Mouse (Mus musculus) lung, postnatal 0 days (tissue): Measurements from ENCODE around the gene Lig3. TPM values are rescaled to one million over a fixed set of nuclear protein-coding genes. Genes with fewer than 3 reads are reported as not detected.

Source experiments
- ATAC-seq: fragments of 200-750 bp; cut with Nextera tagmentation; 2 replicates; pipeline ENCODE4 v1.8.0; 2017; ENCODE audit warnings: moderate library complexity
- DNase-seq: peaks from one replicate; pipeline ENCODE4 v3.0.0-alpha.2; 2016; ENCODE audit warnings: low spot score
- H3K27ac ChIP-seq: fragments of 300-500 bp; sonication (generic); 2 replicates; pipeline ENCODE4 v1.5.1; 2014; ENCODE audit warnings: antibody characterized with exemption, mild to moderate bottlenecking, low read length, mixed read lengths
- H3K27me3 ChIP-seq: fragments of 300-500 bp; sonication (generic); replicated peaks from 2 replicates; pipeline ENCODE4 v1.6.1; 2014; ENCODE audit warnings: low read length, mixed read lengths; ENCODE audit not compliant: insufficient read depth
- H3K36me3 ChIP-seq: fragments of 300-500 bp; sonication (generic); 2 replicates; pipeline ENCODE4 v1.6.1; 2014; ENCODE audit warnings: low read length, mixed read lengths; ENCODE audit not compliant: insufficient read depth
- H3K4me1 ChIP-seq: fragments of 300-500 bp; sonication (generic); 2 replicates; pipeline ENCODE4 v1.6.1; 2014; ENCODE audit warnings: antibody characterized with exemption, low read depth, low read length, mixed read lengths; ENCODE audit not compliant: insufficient read depth
- H3K4me2 ChIP-seq: fragments of 300-500 bp; sonication (generic); replicated peaks from 2 replicates; pipeline ENCODE4 v1.6.1; 2014; ENCODE audit warnings: low read depth, mild to moderate bottlenecking, low read length, moderate library complexity, mixed read lengths
- H3K4me3 ChIP-seq: fragments of 300-500 bp; sonication (generic); 2 replicates; pipeline ENCODE4 v1.5.1; 2014; ENCODE audit warnings: low read depth, low read length
- H3K9ac ChIP-seq: fragments of 300-500 bp; sonication (generic); replicated peaks from 2 replicates; pipeline ENCODE4 v1.6.1; 2014; ENCODE audit warnings: low read depth, mild to moderate bottlenecking
- H3K9me3 ChIP-seq: fragments of 300-500 bp; sonication (generic); 2 replicates; pipeline ENCODE4 v1.6.1; 2016; ENCODE audit warnings: low read length, mixed read lengths
- CTCF ChIP-seq: IDR thresholded peaks from 2 replicates; pipeline ENCODE4 v1.5.1; 2016; ENCODE audit warnings: antibody characterized with exemption, mild to moderate bottlenecking
- EP300 ChIP-seq: IDR thresholded peaks from 2 replicates; pipeline ENCODE4 v1.6.1; 2016; ENCODE audit warnings: antibody characterized with exemption, mild to moderate bottlenecking, control low read depth
- WGBS: fragments of 180-500 bp; shearing (Covaris S2); extraction: QIAGEN DNeasy Blood & Tissue Kit; methylation state at CpG from one replicate; pipeline ENCODE4 v1.1.7; 2014; 5-methylcytosine and 5-hydroxymethylcytosine counted together
- polyA plus RNA-seq: library from polyadenylated mRNA; unstranded; fragments of >200 nt; fragmentation: Nextera tagmentation; extraction: Ambion mirVana; gene quantifications from 2 replicates; pipeline ENCODE4 v1.2.1, GENCODE M21; 2015

The Lig3 gene
- polyA plus RNA-seq, 1 experiment from 2014 or later, result 10.9 TPM

GRCm38 (mm10) chr11:82835616-82836432, 54.9 kb downstream of the Lig3 start:
- H3K4me1 ChIP-seq, result no peaks in the 10 kb centered on the region
- 71% methylated on average over 11 of the region's 11 CpGs for WGBS
- no peak for TF ChIP-seq EP300
- TF ChIP-seq CTCF, result no peak
- no peaks in the 10 kb centered on the region for H3K27me3 ChIP-seq
- no peak overlapping the region for H3K4me2 ChIP-seq
- no peak overlapping the region for H3K4me3 ChIP-seq
- no peak for DNase-seq
- no peak for ATAC-seq
- H3K27ac ChIP-seq, result no peak overlapping the region
- no peak overlapping the region for H3K9ac ChIP-seq
- H3K36me3 ChIP-seq, result no peaks in the 10 kb centered on the region
- no peaks in the 10 kb centered on the region for H3K9me3 ChIP-seq

- no peaks in the 10 kb centered on the region for H3K36me3 ChIP-seq
- ATAC-seq (no peak), DNase-seq (no peak)
- no peak overlapping the region for H3K27ac ChIP-seq
- no peaks in the 10 kb centered on the region for H3K9me3 ChIP-seq
- H3K4me2 ChIP-seq, result no peak overlapping the region
- no peaks in the 10 kb centered on the region for H3K27me3 ChIP-seq
- 64% methylated on average over 7 of the region's 7 CpGs for WGBS
- H3K9ac ChIP-seq, result no peak overlapping the region
- no peak overlapping the region for H3K4me3 ChIP-seq
- TF ChIP-seq CTCF, result no peak
- no peak for TF ChIP-seq EP300
- no peaks in the 10 kb centered on the region for H3K4me1 ChIP-seq
These were observed 56.3 kb downstream of the Lig3 start for GRCm38 (mm10) chr11:82837192-82837591.

- Histone ChIP-seq H3K4me1 (no peaks in the 10 kb centered on the region), H3K27me3 (no peaks in the 10 kb centered on the region), H3K9me3 (no peaks in the 10 kb centered on the region), H3K9ac (no peak overlapping the region), H3K27ac (no peak overlapping the region), H3K4me3 (no peak overlapping the region), H3K36me3 (no peaks in the 10 kb centered on the region), H3K4me2 (no peak overlapping the region)
- TF ChIP-seq CTCF (no peak), EP300 (no peak)
- DNase-seq (no peak), ATAC-seq (no peak)
- WGBS, result 70% methylated on average over 7 of the region's 7 CpGs
These were observed 56.9 kb downstream of the Lig3 start for GRCm38 (mm10) chr11:82837848-82838247.

- H3K27ac ChIP-seq, result no peak overlapping the region
These were observed 57.6 kb downstream of the Lig3 start for GRCm38 (mm10) chr11:82838511-82838910.

GRCm38 (mm10) chr11:82844771-82845414, 64.0 kb downstream of the Lig3 start:
- TF ChIP-seq EP300 (no peak), CTCF (no peak)
- ATAC-seq (no peak), DNase-seq (no peak)
- WGBS, result 70% methylated on average over 11 of the region's 11 CpGs
- peak overlapping the region; percentile 8; the same call in 1 of the 2 replicates for H3K4me2 ChIP-seq
- H3K4me1 ChIP-seq, result no peaks in the 10 kb centered on the region
- no peaks in the 10 kb centered on the region for H3K36me3 ChIP-seq
- H3K27ac ChIP-seq, result no peak overlapping the region
- H3K4me3 ChIP-seq, result no peak overlapping the region
- no peaks in the 10 kb centered on the region for H3K9me3 ChIP-seq
- H3K27me3 ChIP-seq, result no peaks in the 10 kb centered on the region
- H3K9ac ChIP-seq, result no peak overlapping the region

More at GRCm38 (mm10) chr11:82838511-82838910, 57.6 kb downstream of the Lig3 start:
- no peak for DNase-seq
- Histone ChIP-seq H3K4me2 (no peak overlapping the region), H3K36me3 (no peaks in the 10 kb centered on the region), H3K4me3 (no peak overlapping the region), H3K9me3 (no peaks in the 10 kb centered on the region), H3K27me3 (no peaks in the 10 kb centered on the region), H3K4me1 (no peaks in the 10 kb centered on the region), H3K9ac (no peak overlapping the region)
- ATAC-seq, result no peak
- WGBS, result 63% methylated on average over 5 of the region's 5 CpGs
- TF ChIP-seq EP300 (no peak), CTCF (no peak)

- Histone ChIP-seq H3K9ac (no peak overlapping the region), H3K27ac (no peak overlapping the region), H3K27me3 (no peaks in the 10 kb centered on the region), H3K36me3 (no peaks in the 10 kb centered on the region), H3K4me3 (no peak overlapping the region), H3K4me1 (no peaks in the 10 kb centered on the region), H3K9me3 (no peaks in the 10 kb centered on the region), H3K4me2 (peak overlapping the region; percentile 32)
- DNase-seq (peak; percentile 93), ATAC-seq (peak; percentile 96)
- TF ChIP-seq CTCF, result peak; percentile 57
- no peak for TF ChIP-seq EP300
- 28% methylated on average over 16 of the region's 16 CpGs for WGBS
These were observed 64.6 kb downstream of the Lig3 start for GRCm38 (mm10) chr11:82845415-82846078.
